Mouse (Mus musculus) small intestine, adult 2 months (tissue): Measurements from ENCODE around the gene Trak1. TPM values are rescaled to one million over a fixed set of nuclear protein-coding genes. Genes with fewer than 3 reads are reported as not detected.

Source experiments
- H3K27ac ChIP-seq: fragments of 200-500 bp; 2 replicates; pipeline ENCODE4 v1.5.1; 2012; ENCODE audit warnings: low read depth, low read length, control low read depth, inconsistent platforms; ENCODE audit not compliant: insufficient read depth
- H3K27me3 ChIP-seq: fragments of 200-500 bp; 2 replicates; pipeline ENCODE4 v1.6.1; 2012; ENCODE audit warnings: mild to moderate bottlenecking, moderate library complexity, low read length, inconsistent platforms; ENCODE audit not compliant: control insufficient read depth, insufficient read depth
- H3K36me3 ChIP-seq: fragments of 200-500 bp; 2 replicates; pipeline ENCODE4 v1.6.1; 2012; ENCODE audit warnings: mild to moderate bottlenecking, low read length, control low read depth, inconsistent platforms; ENCODE audit not compliant: control insufficient read depth, insufficient read depth
- H3K4me1 ChIP-seq: fragments of 200-500 bp; 2 replicates; pipeline ENCODE4 v1.6.1; 2012; ENCODE audit warnings: low read length, inconsistent platforms, mixed read lengths; ENCODE audit not compliant: control insufficient read depth, insufficient read depth, insufficient read length
- H3K4me3 ChIP-seq: fragments of 200-500 bp; 2 replicates; pipeline ENCODE4 v1.5.1; 2012; ENCODE audit warnings: low read depth, mild to moderate bottlenecking, control low read depth, inconsistent platforms, low read length, moderate library complexity
- CTCF ChIP-seq: fragments of 200-500 bp; IDR thresholded peaks from 2 replicates; pipeline ENCODE4 v1.5.1; 2012; ENCODE audit warnings: low read depth, mild to moderate bottlenecking, control low read depth, inconsistent platforms, low read length, moderate library complexity, mixed read lengths; ENCODE audit not compliant: insufficient replicate concordance, insufficient read length; ENCODE audit errors: extremely low read depth
- POLR2A ChIP-seq: fragments of 200-500 bp; IDR thresholded peaks from 2 replicates; pipeline ENCODE4 v1.6.1; 2012; ENCODE audit warnings: low read depth, mild to moderate bottlenecking, control low read depth, inconsistent platforms, low read length, moderate library complexity
- WGBS: fragments of 180-500 bp; shearing (Covaris S2); methylation state at CpG from one replicate; pipeline ENCODE4 v1.1.7; 2018; 5-methylcytosine and 5-hydroxymethylcytosine counted together
- polyA plus RNA-seq: library from polyadenylated mRNA; depleted of rRNA; stranded (reverse); fragments of >200 nt; gene quantifications from 2 replicates; pipeline ENCODE4 v1.2.3, GENCODE M21; 2012

The Trak1 gene
- polyA plus RNA-seq, 1 experiment = 99.8 TPM

GRCm38 (mm10) chr9:121257106-121257505 is 40.2 kb upstream of the Trak1 start:
- 84% methylated on average over 9 of the region's 9 CpGs for WGBS
- no peak for TF ChIP-seq POLR2A
- TF ChIP-seq CTCF = no peak

GRCm38 (mm10) chr9:121265307-121265706 is 32.0 kb upstream of the Trak1 start:
- WGBS = 40% methylated on average over 10 of the region's 10 CpGs
- no peak overlapping the region for H3K27ac ChIP-seq
- TF ChIP-seq POLR2A (no peak), CTCF (no peak)

More at GRCm38 (mm10) chr9:121257106-121257505, 40.2 kb upstream of the Trak1 start:
- Histone ChIP-seq H3K36me3 (no peaks in the 10 kb centered on the region), H3K4me3 (no peak overlapping the region), H3K27ac (no peak overlapping the region), H3K4me1 (no peaks in the 10 kb centered on the region), H3K27me3 (no peaks in the 10 kb centered on the region)

GRCm38 (mm10) chr9:121271149-121271548 is 26.2 kb upstream of the Trak1 start:
- WGBS = 82% methylated on average over 1 of the region's 1 CpGs
- Histone ChIP-seq H3K4me1 (no peaks in the 10 kb centered on the region), H3K4me3 (no peak overlapping the region), H3K27me3 (no peaks in the 10 kb centered on the region), H3K36me3 (no peaks in the 10 kb centered on the region), H3K27ac (no peak overlapping the region)
- TF ChIP-seq CTCF = no peak
- TF ChIP-seq POLR2A = no peak

More at GRCm38 (mm10) chr9:121265307-121265706, 32.0 kb upstream of the Trak1 start:
- H3K27me3 ChIP-seq = no peaks in the 10 kb centered on the region
- H3K4me1 ChIP-seq = no peaks in the 10 kb centered on the region
- no peaks in the 10 kb centered on the region for H3K36me3 ChIP-seq
- H3K4me3 ChIP-seq = no peak overlapping the region

GRCm38 (mm10) chr9:121271561-121271960 is 25.7 kb upstream of the Trak1 start:
- Histone ChIP-seq H3K4me3 (no peak overlapping the region), H3K36me3 (no peaks in the 10 kb centered on the region), H3K27ac (no peak overlapping the region), H3K27me3 (no peaks in the 10 kb centered on the region), H3K4me1 (no peaks in the 10 kb centered on the region)
- WGBS = 47% methylated on average over 4 of the region's 4 CpGs
- TF ChIP-seq POLR2A (no peak), CTCF (no peak)

- H3K4me3 ChIP-seq = peak overlapping the region; percentile 78
- H3K36me3 ChIP-seq = no peaks in the 10 kb centered on the region
- no peak overlapping the region for H3K27ac ChIP-seq
- TF ChIP-seq CTCF (no peak), POLR2A (no peak)
- H3K4me1 ChIP-seq = peaks cover 2% of the 10 kb centered on the region; the same call in 1 of the 2 replicates
- WGBS = 14% methylated on average over 15 of the region's 15 CpGs
- H3K27me3 ChIP-seq = no peaks in the 10 kb centered on the region
Observed at GRCm38 (mm10) chr9:121276745-121277117, 20.6 kb upstream of the Trak1 start.

GRCm38 (mm10) chr9:121277118-121278060 is 19.9 kb upstream of the Trak1 start, which contains the start of gene Ulk4:
Ulk4 (minus strand) TSS chr9:121277197.
- under 1% methylated on average over 59 of the region's 59 CpGs for WGBS
- H3K4me1 ChIP-seq = peaks cover 2% of the 10 kb centered on the region; the same call in 1 of the 2 replicates
- no peaks in the 10 kb centered on the region for H3K27me3 ChIP-seq
- peak within 1 kb of the TSS; percentile 43; the same call in 1 of the 2 replicates for H3K27ac ChIP-seq
- no peak; the same call in 1 of the 2 replicates for TF ChIP-seq CTCF
- no peak for TF ChIP-seq POLR2A
- H3K36me3 ChIP-seq = no peaks in the 10 kb centered on the region
- H3K4me3 ChIP-seq = peak within 1 kb of the TSS; percentile 78

GRCm38 (mm10) chr9:121279216-121279615 is 18.1 kb upstream of the Trak1 start:
- WGBS = 76% methylated on average over 5 of the region's 5 CpGs
- TF ChIP-seq POLR2A = no peak
- Histone ChIP-seq H3K36me3 (no peaks in the 10 kb centered on the region), H3K4me3 (no peak overlapping the region), H3K27ac (no peak overlapping the region), H3K27me3 (no peaks in the 10 kb centered on the region), H3K4me1 (peaks cover 2% of the 10 kb centered on the region; the same call in 1 of the 2 replicates)
